Mouse (Mus musculus) liver, adult (tissue): ENCODE measurements around the gene Ccr7.

ENCODE experiments used
- GATA4 ChIP-seq: IDR thresholded peaks from 2 replicates; pipeline ENCODE4 v1.6.1; 2014; ENCODE audit warnings: mild to moderate bottlenecking, low read length; ENCODE audit not compliant: insufficient replicate concordance

Ccr7 gene

GRCm38 (mm10) chr11:99147920-99148289 lies 7.0 kb downstream of the Ccr7 start:
- no peak for TF ChIP-seq GATA4

GRCm38 (mm10) chr11:99147041-99147919 lies 7.6 kb downstream of the Ccr7 start:
- no peak for TF ChIP-seq GATA4

GRCm38 (mm10) chr11:99146558-99146957 lies 8.3 kb downstream of the Ccr7 start:
- TF ChIP-seq GATA4 = no peak

GRCm38 (mm10) chr11:99145765-99146164 lies 9.1 kb downstream of the Ccr7 start:
- TF ChIP-seq GATA4 = no peak

- no peak for TF ChIP-seq GATA4
Observed at GRCm38 (mm10) chr11:99144940-99145339, 9.9 kb downstream of the Ccr7 start.

GRCm38 (mm10) chr11:99144456-99144855 lies 10.4 kb downstream of the Ccr7 start:
- no peak for TF ChIP-seq GATA4

- no peak for TF ChIP-seq GATA4
Observed at GRCm38 (mm10) chr11:99143123-99144082, 11.5 kb downstream of the Ccr7 start.

GRCm38 (mm10) chr11:99142493-99143095 lies 12.3 kb downstream of the Ccr7 start:
- TF ChIP-seq GATA4 = no peak

- no peak for TF ChIP-seq GATA4
Observed at GRCm38 (mm10) chr11:99142046-99142445, 12.8 kb downstream of the Ccr7 start.

- TF ChIP-seq GATA4 = no peak
Observed at GRCm38 (mm10) chr11:99141600-99141999, 13.3 kb downstream of the Ccr7 start.

- TF ChIP-seq GATA4 = no peak
Observed at GRCm38 (mm10) chr11:99138976-99139375, 15.9 kb downstream of the Ccr7 start.

GRCm38 (mm10) chr11:99137385-99137784 lies 17.5 kb downstream of the Ccr7 start:
- TF ChIP-seq GATA4 = no peak

- TF ChIP-seq GATA4 = no peak
Observed at GRCm38 (mm10) chr11:99136961-99137360, 17.9 kb downstream of the Ccr7 start.

GRCm38 (mm10) chr11:99136361-99136760 lies 18.5 kb downstream of the Ccr7 start:
- TF ChIP-seq GATA4 = no peak

GRCm38 (mm10) chr11:99135047-99135440 lies 19.8 kb downstream of the Ccr7 start:
- no peak for TF ChIP-seq GATA4
